Mouse (Mus musculus) heart, postnatal 0 days (tissue): Measurements from ENCODE around the gene Nde1.
"Not testable (repeated sequence)": the region's sequence is repeated elsewhere in the genome, so short reads cannot be mapped to it uniquely, and the experiment has no call there.

Experiments used
- CTCF ChIP-seq: IDR thresholded peaks from 2 replicates; pipeline ENCODE4 v1.5.1; 2016; ENCODE audit warnings: antibody characterized with exemption, control low read depth, low read depth
- EP300 ChIP-seq: IDR thresholded peaks from 2 replicates; pipeline ENCODE4 v1.6.1; 2016; ENCODE audit warnings: antibody characterized with exemption, low read depth

- not testable (repeated sequence) for TF ChIP-seq EP300, CTCF
Observed at GRCm38 (mm10) chr16:14155638-14156037, 7.4 kb upstream of the Nde1 start.
